Mouse (Mus musculus): ENCODE measurements around the gene Gm42715. TPM values are rescaled to one million over a fixed set of nuclear protein-coding genes. Genes with fewer than 3 reads are reported as not detected.
"Not testable (repeated sequence)": the region's sequence is repeated elsewhere in the genome, so short reads cannot be mapped to it uniquely, and the experiment has no call there.

Gene Gm42715
- 30.3 and 58.3 TPM in 2 replicates for total RNA-seq (2014; fragmentation: Nextera tagmentation)
- total RNA-seq (2017), result 7.4 and 8.8 TPM in 2 replicates

DNA sequence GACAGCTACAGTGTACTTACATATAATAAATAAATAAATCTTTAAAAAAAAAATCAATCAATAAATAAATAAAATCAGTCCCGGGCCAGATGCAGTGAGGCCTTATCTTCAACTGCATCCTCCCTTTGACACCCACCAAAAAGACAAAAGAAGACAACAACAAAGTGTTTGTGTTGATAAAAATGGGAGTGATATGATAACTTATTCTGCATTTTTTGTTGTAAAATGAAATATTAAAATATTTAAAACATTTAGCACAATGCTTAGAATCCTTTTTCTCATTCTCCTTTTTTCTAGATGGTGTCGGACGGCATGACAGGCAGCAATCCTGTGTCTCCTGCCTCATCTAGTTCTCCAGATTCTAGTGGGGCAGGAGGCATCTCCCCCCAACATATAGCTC lies at the start of gene Gm42715:
Gm42715 (plus strand) TSS at position 301 of the 400 bp plus-strand sequence.
- no peak for ATAC-seq (replicated peaks; ENCODE audit: low FRiP score, low TSS enrichment, poor library complexity, severe bottlenecking)

DNA sequence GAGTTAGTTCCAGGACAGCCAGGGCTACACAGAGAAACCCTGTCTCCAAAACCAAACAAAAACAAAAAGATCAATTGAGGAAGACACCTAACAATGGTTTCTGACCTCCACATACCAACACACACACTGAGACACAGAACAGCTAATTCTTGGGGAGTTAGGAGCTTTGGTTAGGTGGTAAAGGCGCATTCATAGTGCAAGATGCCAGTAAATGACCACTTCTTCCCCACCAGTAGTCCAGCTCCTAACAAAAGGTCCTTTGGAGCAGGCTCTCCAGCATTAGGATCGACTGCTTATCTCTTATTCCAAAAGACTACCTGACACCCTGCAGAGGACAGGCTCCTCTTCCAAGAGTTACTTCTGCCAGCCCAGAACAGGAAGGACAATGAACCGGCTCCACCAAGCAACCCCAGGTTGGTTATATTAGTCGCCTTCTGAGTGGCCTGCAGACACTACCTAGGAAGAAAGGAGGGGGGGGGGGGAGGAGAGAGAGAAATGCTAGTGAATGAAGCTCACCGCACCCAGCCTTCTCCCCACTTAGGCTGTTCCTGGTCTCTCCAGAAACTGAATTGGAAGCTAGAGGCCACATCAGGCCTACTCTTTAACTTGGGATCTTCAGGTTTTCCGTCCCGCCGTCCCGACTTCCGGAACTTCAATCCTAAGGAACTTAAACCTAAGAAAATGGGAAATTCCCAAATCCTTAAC lies 49.2 kb upstream of the Gm42715 start:
- 0 out of 2 replicates have a peak, but pooled peaks have one; percentile 27 for ATAC-seq (replicated peaks; ENCODE audit: low FRiP score, low TSS enrichment, poor library complexity, severe bottlenecking)

DNA sequence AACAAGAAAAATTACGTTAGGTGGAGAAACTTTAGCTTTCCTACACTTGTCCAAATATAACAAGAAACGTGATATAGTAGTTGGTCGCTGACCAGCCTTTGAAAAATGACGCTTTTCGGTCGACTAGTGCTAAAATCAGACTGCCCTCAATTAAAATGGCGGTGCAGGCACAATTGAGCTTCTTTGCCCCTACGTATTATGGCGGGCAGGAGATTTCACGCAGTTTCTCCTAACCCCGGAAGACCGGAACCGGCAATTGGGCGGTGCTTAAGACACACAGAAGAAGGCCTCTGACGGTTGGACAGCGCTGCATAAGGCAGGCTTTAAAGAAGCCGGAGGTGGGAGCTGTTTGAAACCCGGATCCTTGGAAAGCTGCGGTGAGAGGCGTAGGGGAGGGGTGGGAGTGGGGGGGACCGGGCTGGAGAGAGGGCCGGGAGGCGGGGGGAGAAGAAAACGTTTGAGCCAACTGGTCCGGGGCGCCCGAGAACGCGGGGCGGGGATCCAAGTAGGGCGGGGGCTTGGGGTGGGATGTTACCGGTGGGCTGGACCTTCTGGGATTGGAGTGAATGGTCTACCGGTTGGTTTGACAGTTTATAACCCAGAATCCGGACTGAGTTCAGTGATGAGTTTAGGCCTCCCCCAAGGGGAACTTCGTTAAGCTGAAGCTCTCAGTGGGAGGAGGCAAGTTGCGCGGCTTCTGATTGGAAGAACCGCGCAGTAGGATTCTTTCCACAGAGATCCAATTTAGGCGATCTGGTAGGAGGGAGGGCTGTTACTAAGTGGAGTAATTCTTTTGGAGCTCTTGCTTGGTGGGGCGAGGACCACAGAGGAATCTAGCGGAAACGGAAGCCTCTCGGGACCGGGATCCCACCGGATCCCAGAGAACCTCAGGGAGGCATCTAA lies 48.4 kb upstream of the Gm42715 start:
- ATAC-seq (replicated peaks; ENCODE audit: low FRiP score, low TSS enrichment, poor library complexity, severe bottlenecking), result peak; percentile 85

DNA sequence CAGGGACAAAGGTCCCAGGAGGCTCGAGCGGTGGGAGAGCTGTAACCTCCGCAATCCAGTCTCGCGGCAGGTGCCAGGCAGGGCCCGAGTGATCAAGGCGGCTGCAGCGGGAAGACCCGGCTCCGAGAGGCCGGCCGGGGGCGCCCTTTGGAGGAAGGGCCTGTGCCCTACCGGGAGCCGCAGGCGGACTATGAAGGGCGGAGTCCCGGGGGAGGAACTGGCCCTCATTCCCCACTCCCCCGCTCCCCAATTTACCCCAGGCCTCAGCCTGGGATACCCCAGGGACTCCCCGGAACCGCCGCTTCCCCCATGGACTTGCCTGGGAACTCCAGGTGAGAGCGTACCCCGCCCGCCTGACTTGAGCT lies 47.8 kb upstream of the Gm42715 start:
- ATAC-seq (replicated peaks; ENCODE audit: low FRiP score, low TSS enrichment, poor library complexity, severe bottlenecking), result peak; percentile 18; the same call in 1 of the 2 replicates

DNA sequence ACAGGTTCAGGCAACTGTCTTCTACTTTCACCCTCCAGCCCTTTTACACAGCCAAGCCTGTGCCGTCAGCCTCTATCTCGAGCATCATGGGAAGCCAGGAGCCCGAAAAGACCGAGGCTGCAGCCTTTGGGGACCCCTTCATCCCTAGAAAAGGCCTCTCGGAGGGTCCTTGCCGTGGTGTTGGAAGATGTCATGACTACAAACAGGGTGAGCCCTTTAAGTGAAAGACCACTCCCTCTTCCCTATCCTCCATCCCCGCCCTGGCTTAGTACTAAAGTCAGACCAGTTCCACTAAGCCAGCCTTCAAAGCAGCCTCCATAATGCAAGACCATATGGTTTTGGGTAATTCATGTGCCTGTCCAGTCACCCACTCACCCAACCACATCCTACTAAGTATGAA lies 47.3 kb upstream of the Gm42715 start:
- ATAC-seq (replicated peaks; ENCODE audit: low FRiP score, low TSS enrichment, poor library complexity, severe bottlenecking), result no peak

DNA sequence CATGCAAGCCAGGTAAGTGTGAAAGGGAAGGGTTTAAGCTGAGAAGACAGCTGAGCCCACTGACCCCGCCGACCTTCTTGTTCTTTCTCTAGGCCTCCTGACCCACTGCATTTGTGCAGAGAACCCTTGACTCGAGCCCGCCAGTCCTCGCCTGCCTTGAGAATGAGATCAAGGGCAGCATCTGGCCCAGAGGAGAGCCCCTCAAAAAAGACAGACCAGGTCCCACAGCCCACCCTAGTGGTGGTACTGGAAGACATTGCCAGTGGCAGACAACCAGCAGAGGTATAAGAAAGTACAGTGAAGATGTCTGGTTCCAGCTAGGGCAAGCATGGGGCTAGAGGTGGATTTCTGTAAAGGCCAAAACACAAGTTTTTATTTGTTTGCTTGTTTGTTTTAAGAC lies 45.7 kb upstream of the Gm42715 start:
- ATAC-seq (replicated peaks; ENCODE audit: low FRiP score, low TSS enrichment, poor library complexity, severe bottlenecking), result no peak

DNA sequence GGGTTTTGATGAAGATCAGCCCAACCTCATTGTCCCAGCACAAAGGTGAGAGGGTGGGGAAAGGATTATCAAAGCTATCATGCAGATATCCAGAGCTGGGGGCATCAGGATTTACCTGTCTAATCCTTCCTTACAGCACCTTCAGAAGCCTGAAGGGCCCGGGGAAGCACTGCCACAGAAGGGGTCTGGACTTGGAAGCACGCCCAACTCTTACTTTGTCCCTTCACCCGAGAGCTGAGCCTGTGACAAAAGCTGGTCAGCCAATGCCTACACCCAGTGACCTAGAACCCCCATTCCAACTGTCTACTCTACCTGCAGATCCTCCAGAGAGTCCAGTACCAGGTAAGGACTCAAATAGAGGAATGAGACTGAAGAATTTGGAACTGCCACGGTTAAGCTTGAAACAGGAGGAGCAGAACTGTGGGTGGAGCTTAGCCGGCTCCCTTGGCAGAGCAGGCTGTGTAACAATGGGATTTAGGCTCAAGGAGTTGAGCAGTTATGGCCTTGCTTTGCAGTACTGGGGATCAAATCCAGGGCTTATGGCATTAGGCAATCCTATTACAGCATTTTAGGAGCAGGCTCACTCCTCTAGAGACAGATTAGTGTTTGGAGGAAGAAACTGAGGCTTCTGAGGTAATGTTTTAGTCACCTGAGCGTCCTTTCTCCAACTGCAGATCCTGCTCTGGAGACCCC lies 44.9 kb upstream of the Gm42715 start:
- ATAC-seq (replicated peaks; ENCODE audit: low FRiP score, low TSS enrichment, poor library complexity, severe bottlenecking), result no peak

DNA sequence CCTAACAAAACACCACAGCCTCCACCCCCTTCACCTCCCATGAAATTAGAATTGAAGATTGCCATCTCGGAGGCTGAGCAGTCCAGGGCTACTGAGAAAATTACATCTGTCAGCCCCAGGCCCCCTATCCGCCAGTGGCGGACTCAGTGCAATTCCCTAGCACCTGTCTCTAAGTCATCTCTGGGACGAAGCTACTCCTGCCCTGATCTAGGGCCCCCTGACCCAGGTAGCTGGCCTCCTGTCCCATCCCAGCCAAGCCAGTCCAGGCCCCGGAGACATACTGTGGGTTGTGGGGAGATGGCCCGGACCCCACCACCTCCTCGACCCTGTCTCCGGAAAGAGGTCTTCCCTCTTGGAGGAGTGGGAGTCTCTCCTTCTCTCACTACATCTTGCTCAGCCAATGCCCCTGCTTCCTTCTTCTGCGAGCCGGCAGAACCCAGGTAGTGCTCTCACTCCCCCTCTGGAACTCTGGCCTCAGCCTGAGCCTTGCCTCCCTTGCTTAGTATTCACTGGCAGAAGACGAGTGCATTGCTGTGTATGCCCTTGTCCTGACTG lies 44.1 kb upstream of the Gm42715 start:
- ATAC-seq (replicated peaks; ENCODE audit: low FRiP score, low TSS enrichment, poor library complexity, severe bottlenecking), result no peak

DNA sequence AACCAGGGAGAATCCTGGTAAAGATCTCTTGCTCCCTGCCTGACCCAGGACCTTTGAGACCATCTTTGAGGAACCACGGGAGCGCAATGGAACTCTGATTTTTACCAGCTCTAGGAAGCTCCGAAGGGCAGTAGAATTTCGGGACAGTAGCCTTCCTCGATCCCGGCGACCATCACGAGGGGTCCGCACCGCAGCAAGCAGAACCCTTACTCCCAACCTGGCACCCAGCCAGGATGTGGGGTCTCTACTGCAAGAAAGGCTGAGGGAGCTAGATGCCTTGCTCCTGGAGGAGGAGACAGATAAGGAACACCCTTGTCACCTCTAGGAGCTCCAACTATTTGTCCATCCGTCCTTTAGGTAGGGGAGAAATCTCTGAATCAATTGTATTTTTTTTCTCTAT lies 43.0 kb upstream of the Gm42715 start:
- no peak for ATAC-seq (replicated peaks; ENCODE audit: low FRiP score, low TSS enrichment, poor library complexity, severe bottlenecking)

DNA sequence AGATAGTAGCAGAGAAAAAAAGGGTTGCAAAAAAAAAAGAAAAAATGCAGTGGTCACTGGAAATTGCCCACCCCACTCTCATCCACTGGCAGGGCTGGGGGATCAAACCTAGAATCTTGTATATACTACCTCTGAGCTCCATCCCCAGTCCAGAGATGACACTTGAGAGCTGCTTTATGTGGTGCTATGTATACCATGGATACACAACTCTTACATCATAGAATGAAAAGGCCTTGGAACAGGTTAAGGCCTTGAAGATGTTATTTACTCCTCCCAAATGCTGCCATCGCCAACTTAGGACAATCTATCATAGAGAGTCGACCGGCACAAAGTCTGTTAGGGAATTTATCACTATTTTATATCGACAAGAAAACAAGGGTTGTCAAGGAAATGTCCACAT lies 42.5 kb upstream of the Gm42715 start:
- no peak for ATAC-seq (replicated peaks; ENCODE audit: low FRiP score, low TSS enrichment, poor library complexity, severe bottlenecking)

DNA sequence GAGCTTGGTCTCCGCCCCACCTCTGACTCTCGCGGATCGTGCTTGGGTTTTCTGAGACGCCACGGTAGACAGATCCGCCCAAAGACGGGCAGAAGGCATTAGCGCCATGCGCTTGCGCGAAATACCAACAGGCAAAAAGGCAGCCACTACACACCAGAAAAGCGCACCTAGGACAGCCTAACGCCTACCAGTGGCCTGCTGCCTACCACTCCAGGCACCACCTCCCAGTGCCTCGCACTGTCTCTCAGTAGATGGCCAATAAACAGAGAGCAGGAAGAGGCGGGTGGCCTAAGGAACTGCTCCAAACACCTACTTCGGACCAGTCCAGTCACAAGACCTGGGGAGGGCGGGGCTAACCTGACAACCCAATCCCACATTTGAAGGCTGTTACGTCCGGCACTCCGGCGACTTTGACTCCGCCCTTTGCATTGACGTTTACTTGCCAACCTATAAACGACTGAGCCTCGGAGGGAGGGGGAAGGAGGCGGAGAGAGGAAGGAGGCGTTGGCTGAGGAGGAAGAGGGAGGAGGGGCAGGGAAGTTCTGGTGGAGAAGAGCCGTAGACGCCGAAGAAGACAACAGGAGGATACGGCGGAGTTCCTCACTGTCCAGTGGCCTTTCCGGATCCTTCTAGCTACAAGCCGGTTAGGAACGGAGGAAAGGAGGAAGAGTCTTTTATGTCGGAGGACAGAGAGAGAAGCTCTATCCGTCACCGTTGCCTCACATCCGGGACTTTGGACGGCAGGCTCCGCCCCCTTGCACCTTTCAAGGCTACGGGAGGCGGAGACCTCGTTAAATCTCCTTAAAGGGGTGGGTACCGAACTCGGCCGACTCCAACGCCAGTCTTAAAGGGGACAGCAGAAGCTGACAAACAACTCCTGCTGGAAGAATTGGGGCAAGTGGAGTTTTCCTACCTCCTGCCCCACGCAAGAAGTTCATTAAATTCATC lies 41.4 kb upstream of the Gm42715 start:
- ATAC-seq (replicated peaks; ENCODE audit: low FRiP score, low TSS enrichment, poor library complexity, severe bottlenecking), result peak; percentile 88

DNA sequence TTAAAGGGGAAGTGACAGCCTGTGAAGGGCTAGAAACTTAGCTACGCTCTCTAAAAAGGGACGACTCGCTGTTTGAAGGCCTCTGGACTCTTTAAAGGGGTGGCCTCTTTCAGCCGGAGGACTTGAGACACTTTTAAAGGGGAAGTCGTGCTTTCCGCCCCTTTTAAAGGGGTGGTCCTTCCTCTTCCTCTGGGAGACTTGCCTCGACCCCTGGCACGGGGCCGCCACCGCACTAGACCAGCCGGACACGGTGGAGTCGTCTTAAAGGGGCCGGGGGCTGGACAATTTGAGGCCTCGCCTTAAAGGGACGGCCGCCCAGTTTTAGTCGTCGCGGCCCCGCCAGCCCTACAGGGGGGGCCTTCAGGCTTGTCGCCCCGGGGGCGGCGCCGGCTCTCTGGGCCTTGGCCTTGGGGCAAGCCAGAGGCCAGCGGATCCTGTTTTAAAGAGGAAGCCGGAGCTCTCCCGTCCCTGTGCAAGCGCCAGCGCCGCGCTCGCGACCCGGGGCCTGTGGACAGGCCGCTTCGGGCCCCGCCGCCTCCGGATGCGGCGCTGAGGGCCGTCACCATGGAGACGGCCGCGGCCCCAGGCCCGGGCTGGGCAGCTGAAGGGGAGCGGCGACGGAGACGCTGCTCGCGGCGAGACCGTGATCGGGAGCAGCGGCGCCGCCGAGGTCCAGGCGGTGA lies 40.6 kb upstream of the Gm42715 start, which contains the start of gene Fbrs:
Fbrs (plus strand) TSS at position 565 of the 683 bp plus-strand sequence.
- ATAC-seq (replicated peaks; ENCODE audit: low FRiP score, low TSS enrichment, poor library complexity, severe bottlenecking), result peak; percentile 41

DNA sequence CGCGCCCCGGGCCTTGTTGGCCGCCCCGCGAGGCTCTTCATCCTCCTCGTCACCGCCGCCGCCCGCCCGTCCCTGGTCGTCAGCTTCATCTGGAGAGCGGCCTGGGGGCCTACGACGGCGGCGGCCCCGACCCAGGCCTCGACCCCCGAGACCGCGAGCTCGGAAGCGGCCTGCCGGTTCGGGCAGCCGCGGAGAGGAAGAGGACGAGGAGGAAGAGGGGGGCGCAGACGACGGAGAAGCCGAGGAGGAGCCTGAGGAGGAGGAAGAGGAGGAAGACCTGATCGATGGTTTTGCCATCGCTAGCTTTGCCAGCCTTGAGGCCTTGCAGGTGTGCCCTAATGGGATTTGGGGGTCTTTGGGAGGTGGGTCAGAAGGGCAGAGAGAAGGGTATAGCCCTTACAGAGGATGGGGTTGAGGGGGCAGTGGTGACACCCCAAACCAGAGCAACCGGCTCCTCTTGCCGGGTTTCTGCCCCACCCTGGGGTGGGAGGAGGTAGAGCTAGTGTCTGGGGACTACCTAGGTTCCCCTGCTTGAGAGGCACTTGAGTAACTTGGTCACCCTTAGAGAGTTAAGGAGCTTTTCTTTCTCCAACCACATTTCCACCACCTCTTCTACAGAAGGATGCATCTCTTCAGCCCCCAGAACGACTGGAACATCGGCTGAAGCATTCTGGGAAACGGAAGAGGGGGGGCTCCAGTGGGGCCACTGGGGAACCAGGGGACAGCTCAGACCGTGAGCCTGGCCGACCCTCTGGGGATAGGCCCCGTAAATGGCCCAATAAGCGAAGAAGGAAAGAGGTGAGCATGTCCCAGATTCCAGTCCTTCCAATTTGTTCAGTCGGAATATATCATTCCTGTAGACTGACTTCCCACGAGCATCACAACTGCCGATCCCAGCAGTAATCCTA lies 39.8 kb upstream of the Gm42715 start:
- no peak for ATAC-seq (replicated peaks; ENCODE audit: low FRiP score, low TSS enrichment, poor library complexity, severe bottlenecking)

DNA sequence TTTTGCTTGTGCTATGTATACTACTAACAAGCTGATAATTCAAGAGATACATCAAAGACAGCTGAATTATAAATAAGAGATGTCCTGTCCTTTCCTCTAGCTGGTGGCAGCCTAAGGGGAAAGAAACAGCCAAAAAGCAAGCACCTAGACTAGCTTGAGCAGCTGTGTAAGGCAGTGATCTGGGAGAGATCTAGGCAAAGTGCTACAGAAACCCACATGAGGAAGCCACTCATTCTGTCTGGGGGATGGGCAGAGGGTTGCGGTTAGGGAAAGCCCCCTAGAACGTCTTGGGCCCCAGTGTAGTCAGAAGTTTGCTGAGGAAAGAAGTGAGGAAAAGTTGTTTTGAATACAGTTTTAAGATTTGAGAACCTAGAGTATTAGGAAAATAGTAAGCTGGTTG lies 39.1 kb upstream of the Gm42715 start:
- no peak for ATAC-seq (replicated peaks; ENCODE audit: low FRiP score, low TSS enrichment, poor library complexity, severe bottlenecking)

DNA sequence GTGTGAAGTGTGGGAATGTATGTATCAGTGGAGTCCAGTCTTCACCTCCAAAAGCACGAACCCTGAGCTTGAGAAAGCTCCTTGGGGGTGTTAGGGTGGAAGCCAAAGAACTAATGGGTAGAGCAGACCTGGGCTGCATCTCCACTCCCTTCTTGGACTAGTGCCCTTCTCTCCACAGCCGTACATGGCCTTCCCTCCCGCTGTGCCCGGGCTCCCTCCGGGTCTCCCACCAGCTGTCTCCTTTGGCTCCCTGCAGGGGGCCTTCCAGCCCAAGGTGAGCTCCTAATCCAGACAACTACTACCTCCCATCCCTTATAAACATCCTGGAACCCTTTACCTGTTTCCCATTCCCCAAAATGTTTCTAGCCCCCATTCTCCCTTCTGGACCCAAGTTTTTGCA lies 34.0 kb upstream of the Gm42715 start:
- no peak for ATAC-seq (replicated peaks; ENCODE audit: low FRiP score, low TSS enrichment, poor library complexity, severe bottlenecking)

DNA sequence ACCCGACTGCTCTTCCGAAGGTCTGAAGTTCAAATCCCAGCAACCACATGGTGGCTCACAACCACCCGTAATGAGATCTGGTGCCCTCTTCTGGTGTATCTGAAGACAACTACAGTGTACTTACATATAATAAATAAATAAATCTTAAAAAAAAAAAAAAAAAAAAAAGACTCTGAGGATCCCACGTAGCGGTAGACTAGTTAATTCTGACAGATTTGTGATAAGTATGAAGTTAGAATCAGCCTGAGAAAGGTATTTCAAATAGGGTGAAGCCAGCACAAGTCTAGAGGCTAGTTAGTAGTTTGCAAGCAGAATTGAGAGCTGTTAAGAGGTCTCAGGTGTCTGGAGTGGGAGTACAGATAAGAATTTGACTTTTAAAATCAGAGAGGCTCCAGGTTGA lies 31.0 kb upstream of the Gm42715 start:
- ATAC-seq (replicated peaks; ENCODE audit: low FRiP score, low TSS enrichment, poor library complexity, severe bottlenecking), result not testable (repeated sequence)

DNA sequence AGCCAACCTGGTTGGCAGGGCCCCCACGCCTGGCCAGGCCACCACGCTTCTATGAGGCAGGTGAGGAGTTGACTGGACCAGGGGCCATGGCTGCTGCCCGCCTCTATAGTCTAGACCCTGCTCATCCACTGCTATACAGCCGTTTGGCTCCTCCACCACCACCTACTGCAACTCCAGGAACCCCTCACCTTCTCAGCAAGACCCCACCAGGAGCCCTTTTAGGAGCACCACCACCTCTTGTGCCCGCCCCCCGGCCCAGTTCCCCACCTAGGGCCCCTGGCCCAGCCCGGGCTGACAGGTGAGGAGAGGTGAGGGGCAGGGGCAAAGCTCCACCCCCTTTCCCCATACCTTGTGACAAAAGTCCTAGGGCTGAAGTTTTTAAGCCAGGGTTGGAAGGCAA lies 29.4 kb upstream of the Gm42715 start:
- ATAC-seq (replicated peaks; ENCODE audit: low FRiP score, low TSS enrichment, poor library complexity, severe bottlenecking), result no peak
